Mouse (Mus musculus) midbrain, embryonic 12.5 days (tissue): ENCODE measurements around the gene Tenm3. TPM values are rescaled to one million over a fixed set of nuclear protein-coding genes. Genes with fewer than 3 reads are reported as not detected.

ENCODE experiments used
- ATAC-seq: fragments of 200-750 bp; cut with Nextera tagmentation; 2 replicates; pipeline ENCODE4 v1.8.0; 2017; ENCODE audit warnings: low read depth, moderate TSS enrichment, moderate library complexity; ENCODE audit not compliant: low FRiP score
- H3K27ac ChIP-seq: fragments of 300-500 bp; sonication (generic); replicated peaks from 2 replicates; pipeline ENCODE4 v1.5.1; 2016; ENCODE audit warnings: mild to moderate bottlenecking
- H3K27me3 ChIP-seq: fragments of 300-500 bp; sonication (generic); 2 replicates; pipeline ENCODE4 v1.6.1; 2016; ENCODE audit warnings: mild to moderate bottlenecking
- H3K36me3 ChIP-seq: fragments of 300-500 bp; sonication (generic); 2 replicates; pipeline ENCODE4 v1.6.1; 2016
- H3K4me1 ChIP-seq: fragments of 300-500 bp; sonication (generic); 2 replicates; pipeline ENCODE4 v1.6.1; 2016
- H3K4me2 ChIP-seq: fragments of 300-500 bp; sonication (generic); replicated peaks from 2 replicates; pipeline ENCODE4 v1.6.1; 2016; ENCODE audit warnings: mild to moderate bottlenecking, moderate library complexity
- H3K4me3 ChIP-seq: fragments of 300-500 bp; sonication (generic); 2 replicates; pipeline ENCODE4 v1.5.1; 2016; ENCODE audit warnings: mild to moderate bottlenecking
- H3K9ac ChIP-seq: fragments of 300-500 bp; sonication (generic); replicated peaks from 2 replicates; pipeline ENCODE4 v1.6.1; 2016; ENCODE audit warnings: mild to moderate bottlenecking, moderate library complexity
- H3K9me3 ChIP-seq: fragments of 300-500 bp; sonication (generic); 2 replicates; pipeline ENCODE4 v1.6.1; 2016; ENCODE audit warnings: mild to moderate bottlenecking
- WGBS: fragments of 180-500 bp; shearing (Covaris S2); methylation state at CpG from one replicate; pipeline ENCODE4 v1.1.7; 2016; 5-methylcytosine and 5-hydroxymethylcytosine counted together
- polyA plus RNA-seq: library from polyadenylated mRNA; unstranded; fragments of >200 nt; fragmentation: Nextera tagmentation; extraction: Ambion mirVana; gene quantifications from 2 replicates; pipeline ENCODE4 v1.2.1, GENCODE M21; 2016

Tenm3 gene
- polyA plus RNA-seq, 1 experiment from 2014 or later = 63.9 TPM

DNA sequence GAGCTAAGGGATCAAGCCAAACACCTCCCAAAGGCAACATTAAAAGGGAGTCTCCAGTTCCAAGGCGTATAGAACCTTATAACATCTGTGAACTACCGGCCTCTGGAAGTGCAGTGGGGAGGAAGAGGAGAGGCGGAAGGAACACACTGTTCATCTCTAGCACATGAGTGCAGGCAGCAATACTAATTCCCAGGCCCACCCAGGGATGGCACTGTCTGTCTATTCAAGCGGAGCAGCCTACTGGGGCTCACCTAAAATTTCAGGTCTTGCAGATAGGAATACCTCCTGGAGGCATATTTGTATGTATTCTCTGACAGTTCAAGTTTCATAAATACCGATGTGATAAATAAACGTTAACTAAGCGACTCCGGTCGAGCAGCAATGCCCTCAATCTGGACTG lies 283.5 kb downstream of the Tenm3 start:
- H3K4me3 ChIP-seq = no peak overlapping the region
- H3K9ac ChIP-seq = no peak overlapping the region
- peaks cover 4% of the 10 kb centered on the region; the same call in 1 of the 2 replicates for H3K36me3 ChIP-seq
- H3K27me3 ChIP-seq = no peaks in the 10 kb centered on the region
- no peak overlapping the region for H3K4me2 ChIP-seq
- no peaks in the 10 kb centered on the region for H3K9me3 ChIP-seq
- no peak for ATAC-seq
- no peak overlapping the region for H3K27ac ChIP-seq
- H3K4me1 ChIP-seq = no peaks in the 10 kb centered on the region
- WGBS = 71% methylated on average over 9 of the region's 9 CpGs

DNA sequence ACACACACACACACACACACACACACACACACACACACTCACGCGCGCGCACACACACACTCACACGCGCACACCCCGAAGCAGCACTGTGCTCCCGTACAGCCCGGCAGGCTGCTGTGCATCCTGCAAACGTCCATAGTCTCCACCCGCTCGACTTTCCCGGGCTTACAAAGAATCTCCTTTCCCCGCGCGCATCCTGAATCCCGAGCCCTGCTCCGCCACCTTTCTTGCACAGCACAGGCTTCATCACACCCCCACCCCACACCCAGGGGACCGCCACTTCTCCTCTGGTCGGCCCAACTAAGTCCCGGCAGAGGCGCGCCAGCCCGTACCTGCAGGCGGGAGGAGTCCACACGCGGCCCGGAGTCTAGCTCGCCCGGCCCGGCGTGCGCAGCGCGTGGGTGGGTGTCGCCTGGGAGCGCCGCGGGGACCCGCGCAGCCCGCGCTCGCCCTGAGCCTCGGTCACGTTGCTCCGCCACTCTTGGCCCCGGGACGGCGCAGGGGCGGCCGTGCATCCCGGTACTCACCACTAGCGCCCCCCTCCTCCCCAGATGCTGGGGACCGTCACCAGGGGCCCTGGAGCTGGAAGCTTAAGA lies 288.1 kb downstream of the Tenm3 start:
- no peaks in the 10 kb centered on the region for H3K36me3 ChIP-seq
- WGBS = 0% methylated on average over 48 of the region's 55 CpGs
- peak; percentile 85 for ATAC-seq
- H3K27me3 ChIP-seq = no peaks in the 10 kb centered on the region
- peak overlapping the region; percentile 82 for H3K4me3 ChIP-seq
- peaks cover 3% of the 10 kb centered on the region for H3K4me1 ChIP-seq
- peak overlapping the region; percentile 82 for H3K4me2 ChIP-seq
- peak overlapping the region; percentile 95 for H3K27ac ChIP-seq
- H3K9me3 ChIP-seq = no peaks in the 10 kb centered on the region
- peak overlapping the region; percentile 80 for H3K9ac ChIP-seq

DNA sequence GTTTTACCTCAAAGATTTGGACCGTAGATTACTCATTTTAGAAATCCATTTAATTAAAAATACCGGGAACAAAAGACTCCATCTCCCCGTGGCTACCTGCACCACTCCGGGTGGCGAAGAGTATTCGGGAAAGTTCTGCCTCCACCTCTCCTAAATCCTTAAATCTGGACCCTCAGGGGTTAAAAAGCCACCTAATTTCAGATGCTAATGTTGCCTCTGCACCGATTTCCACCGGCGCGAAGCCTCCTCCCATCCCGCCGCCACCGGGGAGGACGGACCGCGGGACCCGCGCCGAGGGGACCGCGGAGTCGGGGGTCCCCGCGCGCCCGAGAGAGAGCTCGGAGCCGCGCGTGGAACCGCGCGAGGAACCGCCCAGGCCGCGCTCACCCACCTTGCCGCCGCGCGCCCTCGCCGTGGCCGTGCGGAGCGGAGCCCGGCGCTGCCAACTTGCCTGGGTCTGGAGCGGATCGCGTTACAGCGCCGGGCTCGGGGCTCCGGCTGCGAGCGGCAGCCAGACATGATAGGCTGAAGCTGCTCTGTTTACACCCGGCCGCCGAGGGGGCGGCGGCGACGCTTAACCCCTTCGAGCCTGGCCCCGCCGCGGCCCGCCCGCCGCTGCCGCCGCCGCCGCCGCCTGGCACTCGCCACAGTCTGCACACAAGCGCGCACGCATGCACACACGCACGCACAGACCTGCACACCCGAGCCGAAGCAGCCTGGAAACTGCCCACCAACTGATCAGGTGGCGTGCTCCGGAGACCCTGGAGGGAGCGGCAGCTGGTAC lies 288.8 kb downstream of the Tenm3 start:
- no peaks in the 10 kb centered on the region for H3K9me3 ChIP-seq
- WGBS = under 1% methylated on average over 71 of the region's 86 CpGs
- peak overlapping the region; percentile 95 for H3K27ac ChIP-seq

DNA sequence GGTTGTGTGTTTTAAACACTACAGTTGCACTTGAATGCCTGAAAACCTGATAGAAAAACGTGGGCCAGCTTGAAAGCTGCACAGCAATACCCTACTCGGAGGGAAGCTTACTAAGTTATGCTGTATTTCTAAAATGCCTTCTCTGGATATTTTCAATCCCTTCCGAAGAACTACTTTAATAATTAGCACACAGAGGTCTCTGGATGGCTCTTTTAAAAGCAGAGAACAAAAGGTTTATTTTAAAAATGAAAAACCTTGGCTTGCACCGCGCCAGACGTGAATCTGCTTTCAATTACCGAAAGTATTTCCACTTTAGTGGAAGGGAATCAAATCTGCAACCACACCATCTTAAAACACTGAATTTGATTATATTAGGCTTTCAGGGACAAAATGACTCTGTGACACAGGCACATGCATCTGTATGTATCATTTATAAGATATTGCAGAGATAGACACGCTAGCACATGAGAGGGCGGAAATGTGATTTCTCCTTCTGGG lies 289.9 kb downstream of the Tenm3 start:
- no peaks in the 10 kb centered on the region for H3K36me3 ChIP-seq
- under 1% methylated on average over 9 of the region's 9 CpGs for WGBS
- no peak for ATAC-seq

More for the DNA sequence above, 288.8 kb downstream of the Tenm3 start:
- no peaks in the 10 kb centered on the region for H3K27me3 ChIP-seq
- H3K36me3 ChIP-seq = no peaks in the 10 kb centered on the region
- H3K4me3 ChIP-seq = peak overlapping the region; percentile 82
- peak overlapping the region; percentile 80 for H3K9ac ChIP-seq
- peaks cover 6% of the 10 kb centered on the region for H3K4me1 ChIP-seq
- H3K4me2 ChIP-seq = peak overlapping the region; percentile 82
- ATAC-seq = peak; percentile 95

DNA sequence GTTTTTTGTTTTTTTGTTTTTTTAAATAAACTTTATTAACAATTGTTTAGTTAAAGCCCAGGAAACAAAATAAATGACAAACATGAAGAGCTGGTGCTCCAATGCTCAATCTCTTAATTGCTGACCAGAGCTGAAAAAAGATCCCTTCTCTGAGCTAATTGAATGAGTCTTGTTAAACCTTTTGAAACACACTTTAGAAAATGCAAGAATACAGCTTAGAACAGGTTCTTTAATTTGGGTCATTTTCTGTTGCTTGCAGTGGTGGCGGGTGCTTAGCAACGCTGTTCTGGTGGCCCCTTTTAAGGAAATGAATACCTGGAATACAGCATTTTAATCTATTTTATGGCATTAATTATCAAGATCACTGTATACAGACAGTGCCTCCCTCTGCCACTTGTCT lies 291.4 kb downstream of the Tenm3 start:
- no peak for ATAC-seq
- Histone ChIP-seq H3K36me3 (no peaks in the 10 kb centered on the region), H3K4me3 (no peak overlapping the region), H3K9ac (no peak overlapping the region), H3K27ac (no peak overlapping the region), H3K4me2 (peak overlapping the region; percentile 15), H3K4me1 (peaks cover 6% of the 10 kb centered on the region), H3K27me3 (no peaks in the 10 kb centered on the region), H3K9me3 (no peaks in the 10 kb centered on the region)
- WGBS = 30% methylated on average over 2 of the region's 2 CpGs

More for the DNA sequence above, 289.9 kb downstream of the Tenm3 start:
- peak overlapping the region; percentile 80; the same call in 1 of the 2 replicates for H3K9ac ChIP-seq
- peak overlapping the region; percentile 82 for H3K4me2 ChIP-seq
- H3K4me3 ChIP-seq = peak overlapping the region; percentile 82
- H3K4me1 ChIP-seq = peaks cover 6% of the 10 kb centered on the region
- H3K9me3 ChIP-seq = no peaks in the 10 kb centered on the region
- H3K27me3 ChIP-seq = no peaks in the 10 kb centered on the region
- 0 out of 2 replicates have a peak overlapping the region, but pooled peaks have one; percentile 16 for H3K27ac ChIP-seq

DNA sequence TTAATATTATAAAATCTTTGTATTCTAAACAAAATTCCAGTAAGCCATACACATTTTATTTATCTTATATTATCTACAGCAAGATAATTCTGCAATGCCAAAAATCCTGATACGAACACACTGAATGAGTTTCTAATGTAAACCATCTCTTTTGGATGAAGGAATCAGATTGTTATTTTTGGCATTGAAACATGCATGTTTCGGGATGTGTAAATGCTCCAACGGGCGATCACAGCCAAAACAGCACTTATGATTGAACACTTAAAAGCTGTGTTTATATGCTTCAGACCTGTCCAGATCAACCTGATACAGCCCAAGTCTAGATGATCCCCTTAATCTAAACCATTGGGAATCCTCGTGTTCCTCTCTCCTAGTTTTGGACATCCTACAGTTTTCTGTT lies 292.4 kb downstream of the Tenm3 start:
- no peak overlapping the region for H3K27ac ChIP-seq
- H3K9ac ChIP-seq = no peak overlapping the region
- H3K27me3 ChIP-seq = no peaks in the 10 kb centered on the region
- H3K36me3 ChIP-seq = no peaks in the 10 kb centered on the region
- no peaks in the 10 kb centered on the region for H3K9me3 ChIP-seq
- H3K4me2 ChIP-seq = no peak overlapping the region
- H3K4me3 ChIP-seq = no peak overlapping the region
- no peak for ATAC-seq
- peaks cover 6% of the 10 kb centered on the region for H3K4me1 ChIP-seq
- 73% methylated on average over 5 of the region's 5 CpGs for WGBS

DNA sequence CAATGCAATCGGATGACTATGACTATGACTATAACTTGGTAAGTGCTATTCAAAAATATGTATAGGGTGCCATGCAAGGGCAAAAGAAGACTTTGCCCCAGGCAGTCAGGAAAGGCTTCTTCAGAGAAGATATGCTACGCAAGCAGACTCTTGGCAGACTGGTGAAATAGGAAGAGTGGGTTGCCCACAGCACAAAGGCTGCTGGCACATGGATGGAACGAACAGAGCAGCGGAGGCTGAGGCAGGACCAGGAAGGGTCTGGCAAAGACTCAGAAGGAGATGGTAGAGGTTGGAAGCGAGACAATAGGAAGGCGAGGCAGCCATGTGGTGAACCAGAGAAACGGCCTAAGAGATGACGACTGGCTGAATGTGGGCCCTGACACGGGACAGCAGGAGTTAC lies 294.8 kb downstream of the Tenm3 start:
- Histone ChIP-seq H3K27ac (no peak overlapping the region), H3K4me1 (peaks cover 6% of the 10 kb centered on the region), H3K4me2 (no peak overlapping the region), H3K9me3 (no peaks in the 10 kb centered on the region), H3K36me3 (no peaks in the 10 kb centered on the region), H3K9ac (no peak overlapping the region), H3K4me3 (no peak overlapping the region), H3K27me3 (no peaks in the 10 kb centered on the region)
- WGBS = 87% methylated on average over 9 of the region's 9 CpGs
- ATAC-seq = no peak

DNA sequence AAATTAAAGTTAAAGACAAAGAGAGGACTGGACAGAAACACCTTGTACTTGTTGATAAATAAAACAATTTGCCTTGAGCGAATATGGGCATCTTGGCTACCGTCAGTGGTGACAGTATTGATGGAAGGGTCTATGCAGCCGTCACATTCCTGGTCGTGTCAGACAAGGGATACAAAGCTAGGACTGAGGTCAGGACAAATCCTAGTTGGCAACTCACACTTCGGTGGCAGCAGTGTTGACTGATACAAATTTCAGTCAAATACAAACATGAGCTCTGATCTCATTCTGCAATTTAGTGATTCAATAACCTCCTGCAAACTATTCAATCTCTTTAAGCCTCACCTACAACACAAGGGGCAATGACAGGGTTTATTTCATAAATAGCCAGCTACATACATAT lies 298.1 kb downstream of the Tenm3 start:
- H3K27me3 ChIP-seq = no peaks in the 10 kb centered on the region; the same call in 1 of the 2 replicates
- no peaks in the 10 kb centered on the region for H3K9me3 ChIP-seq
- no peaks in the 10 kb centered on the region for H3K36me3 ChIP-seq
- no peak overlapping the region for H3K4me3 ChIP-seq
- H3K4me2 ChIP-seq = no peak overlapping the region
- H3K4me1 ChIP-seq = peaks cover 19% of the 10 kb centered on the region; the same call in 1 of the 2 replicates
- no peak for ATAC-seq
- no peak overlapping the region for H3K9ac ChIP-seq
- no peak overlapping the region for H3K27ac ChIP-seq
- WGBS = 78% methylated on average over 5 of the region's 5 CpGs

DNA sequence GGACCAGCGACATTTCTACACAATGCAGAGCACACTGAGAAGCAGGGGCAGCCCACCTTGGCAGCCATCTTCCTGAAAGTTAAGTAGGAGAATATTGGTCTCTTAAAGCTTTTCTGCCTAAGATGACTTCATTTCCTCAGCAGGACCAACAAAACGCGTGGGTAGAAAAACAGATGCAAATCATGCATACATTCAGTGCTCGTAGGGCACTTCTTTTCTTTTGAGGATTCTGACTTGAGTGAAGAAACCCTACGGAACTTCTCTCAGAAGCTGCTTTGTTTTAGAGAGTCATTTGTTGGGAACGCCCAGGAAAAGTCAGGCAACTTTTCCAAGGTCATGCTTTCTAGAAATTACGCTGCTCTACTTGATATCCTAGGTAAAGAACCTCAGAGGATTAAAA lies 298.9 kb downstream of the Tenm3 start:
- Histone ChIP-seq H3K27ac (no peak overlapping the region), H3K9ac (no peak overlapping the region), H3K4me2 (no peak overlapping the region), H3K27me3 (no peaks in the 10 kb centered on the region; the same call in 1 of the 2 replicates), H3K9me3 (no peaks in the 10 kb centered on the region), H3K4me1 (peaks cover 18% of the 10 kb centered on the region; the same call in 1 of the 2 replicates), H3K36me3 (no peaks in the 10 kb centered on the region), H3K4me3 (no peak overlapping the region)
- WGBS = 67% methylated on average over 7 of the region's 7 CpGs
- ATAC-seq = no peak

DNA sequence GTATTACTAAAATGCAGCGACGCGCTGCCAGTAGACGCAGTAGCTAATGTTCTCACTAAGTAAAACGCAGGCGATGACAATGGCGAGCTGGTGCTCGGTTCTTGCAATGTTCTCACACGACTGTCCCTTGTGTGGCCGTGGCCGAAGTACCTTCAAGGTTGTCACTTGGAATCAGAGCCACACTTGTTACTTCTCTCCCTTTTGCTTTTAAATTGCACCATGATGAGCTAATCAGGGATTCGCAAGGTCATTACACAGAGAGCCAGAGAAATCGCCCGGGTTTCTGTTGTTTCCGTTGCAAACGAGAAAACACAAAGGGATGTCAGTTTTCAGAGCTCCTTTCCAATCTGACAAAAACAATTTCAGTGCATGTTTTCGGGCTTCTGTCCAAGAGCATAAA lies 301.6 kb downstream of the Tenm3 start:
- Histone ChIP-seq H3K4me2 (no peak overlapping the region), H3K9me3 (no peaks in the 10 kb centered on the region), H3K4me3 (no peak overlapping the region), H3K9ac (no peak overlapping the region), H3K27me3 (no peaks in the 10 kb centered on the region; the same call in 1 of the 2 replicates), H3K27ac (no peak overlapping the region), H3K36me3 (no peaks in the 10 kb centered on the region), H3K4me1 (peaks cover 21% of the 10 kb centered on the region; the same call in 1 of the 2 replicates)
- ATAC-seq = no peak
- 74% methylated on average over 17 of the region's 17 CpGs for WGBS

DNA sequence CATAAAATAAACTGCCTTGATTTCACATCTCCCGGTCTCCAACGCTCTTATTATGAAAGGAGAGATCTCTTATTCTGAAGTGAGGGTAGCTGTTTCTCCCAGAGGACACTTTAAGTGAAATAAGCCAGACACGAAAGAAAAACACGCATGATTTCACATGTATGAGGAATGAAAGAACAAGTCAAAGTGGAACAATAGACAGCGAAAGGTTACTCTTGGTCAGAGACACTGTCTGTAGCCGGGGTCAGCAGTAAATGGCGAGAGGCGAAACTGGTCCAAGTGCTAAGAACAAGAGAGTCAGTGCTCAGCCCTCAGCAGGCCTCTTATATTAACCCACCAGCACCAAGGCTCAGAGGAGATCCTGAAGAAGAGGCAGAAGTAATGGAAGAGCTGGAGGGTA lies 302.9 kb downstream of the Tenm3 start:
- Histone ChIP-seq H3K36me3 (no peaks in the 10 kb centered on the region), H3K27me3 (no peaks in the 10 kb centered on the region; the same call in 1 of the 2 replicates), H3K9ac (no peak overlapping the region), H3K4me3 (no peak overlapping the region), H3K4me1 (peaks cover 21% of the 10 kb centered on the region; the same call in 1 of the 2 replicates), H3K9me3 (no peaks in the 10 kb centered on the region), H3K27ac (no peak overlapping the region), H3K4me2 (no peak overlapping the region)
- no peak for ATAC-seq
- WGBS = 48% methylated on average over 8 of the region's 8 CpGs

DNA sequence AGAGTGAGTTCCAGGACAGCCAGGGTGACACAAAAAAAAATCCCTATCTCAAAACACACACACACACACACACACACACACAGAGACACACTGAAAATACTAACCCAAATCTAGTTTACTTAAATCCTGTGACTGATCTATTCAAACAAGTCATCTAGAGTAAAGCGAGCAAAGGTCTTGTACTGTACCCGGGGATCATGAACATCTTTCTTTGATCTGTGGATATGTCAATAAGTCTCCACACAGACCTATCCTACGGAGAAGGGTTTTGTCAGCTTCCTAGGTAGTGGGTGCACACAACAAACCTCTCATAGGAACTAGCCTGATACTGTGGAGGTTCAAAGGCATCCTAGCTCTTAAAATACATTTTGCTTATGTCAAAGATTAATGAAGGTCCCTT lies 307.9 kb downstream of the Tenm3 start:
- Histone ChIP-seq H3K4me3 (no peak overlapping the region), H3K27ac (no peak overlapping the region), H3K9me3 (no peaks in the 10 kb centered on the region), H3K4me2 (no peak overlapping the region), H3K9ac (no peak overlapping the region), H3K4me1 (peaks cover 8% of the 10 kb centered on the region; the same call in 1 of the 2 replicates), H3K36me3 (peaks cover 4% of the 10 kb centered on the region; the same call in 1 of the 2 replicates), H3K27me3 (no peaks in the 10 kb centered on the region)
- ATAC-seq = no peak
- WGBS = 80% methylated on average over 3 of the region's 3 CpGs
